Mouse (Mus musculus): ENCODE data around the gene Skil.

Skil gene

GRCm38 (mm10) chr3:31094531-31095178, at the start of gene Skil:
Gene Skil, plus strand, starts transcription at chr3:31095058.
- DNase-seq = peak; percentile 96 to 98

- DNase-seq = peak; percentile 12 to 18
Measured at GRCm38 (mm10) chr3:31047263-31047662, 47.6 kb upstream of the Skil start.

- no peak for DNase-seq
Measured at GRCm38 (mm10) chr3:31049087-31049486, 45.8 kb upstream of the Skil start.

DNA sequence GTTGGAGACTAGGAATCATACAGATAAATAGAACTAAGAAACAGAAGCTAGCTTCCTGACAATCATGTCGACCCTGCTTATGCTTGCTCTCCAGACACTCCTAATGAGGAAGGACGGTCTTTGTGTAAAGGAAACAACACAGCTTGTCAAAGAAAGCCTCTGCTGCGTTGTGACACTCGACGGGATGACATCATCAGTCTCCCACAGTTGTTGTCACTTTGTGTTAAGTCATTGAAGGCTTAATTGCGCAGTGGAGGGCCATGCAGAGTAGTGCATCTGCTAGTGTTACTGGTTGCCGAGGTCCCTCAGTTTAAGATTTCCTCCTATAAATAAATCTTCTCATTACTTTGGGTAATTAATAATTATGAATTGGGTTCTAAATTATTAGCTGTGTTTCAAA, 44.5 kb upstream of the Skil start:
- no peak for DNase-seq

DNA sequence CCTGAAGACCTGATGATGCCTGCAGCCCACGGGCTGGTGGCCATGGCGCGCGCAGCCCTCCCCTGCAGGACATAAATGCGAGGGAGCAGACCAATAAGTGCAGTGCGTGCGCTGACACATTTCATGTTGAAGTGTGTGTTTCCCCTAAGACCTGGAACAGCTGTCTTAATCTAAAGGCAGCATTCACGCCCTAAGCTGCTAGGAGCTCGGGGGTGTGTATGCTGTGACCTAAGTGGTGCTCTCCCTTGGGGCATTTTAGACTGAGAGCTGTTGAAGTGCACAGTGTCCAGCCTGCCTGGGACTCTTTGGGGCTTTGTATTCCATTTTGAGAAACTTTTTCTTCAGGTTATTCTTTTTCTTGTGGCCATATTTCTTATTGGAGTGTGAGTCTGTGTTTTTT, 43.1 kb upstream of the Skil start:
- DNase-seq = no peak

GRCm38 (mm10) chr3:31053191-31053590, 41.7 kb upstream of the Skil start:
- no peak for DNase-seq

DNA sequence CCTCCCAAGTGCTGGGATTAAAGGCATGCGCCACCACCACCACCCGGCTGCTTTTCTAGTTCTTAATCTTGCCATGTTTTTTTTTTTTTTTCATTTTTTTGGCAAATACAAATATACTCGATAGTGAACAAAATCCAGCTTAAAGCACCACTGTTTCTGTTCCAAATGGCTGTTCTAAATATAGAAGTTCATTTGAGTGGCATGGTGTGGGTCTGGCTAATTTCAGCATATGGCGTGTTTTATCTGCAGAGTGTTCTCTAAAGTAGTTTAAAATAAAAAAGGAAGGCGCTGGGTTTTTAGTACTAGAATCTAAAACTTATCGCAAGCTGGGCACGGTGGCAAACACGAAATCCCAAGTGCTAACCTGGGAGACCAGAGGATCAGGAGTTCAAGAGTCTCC, 40.0 kb upstream of the Skil start:
- no peak for DNase-seq

GRCm38 (mm10) chr3:31056047-31056650, 38.7 kb upstream of the Skil start:
- peak; percentile 54 to 75 for DNase-seq

- DNase-seq = peak; percentile 69 to 81
Measured at GRCm38 (mm10) chr3:31056651-31057627, 37.9 kb upstream of the Skil start.

DNA sequence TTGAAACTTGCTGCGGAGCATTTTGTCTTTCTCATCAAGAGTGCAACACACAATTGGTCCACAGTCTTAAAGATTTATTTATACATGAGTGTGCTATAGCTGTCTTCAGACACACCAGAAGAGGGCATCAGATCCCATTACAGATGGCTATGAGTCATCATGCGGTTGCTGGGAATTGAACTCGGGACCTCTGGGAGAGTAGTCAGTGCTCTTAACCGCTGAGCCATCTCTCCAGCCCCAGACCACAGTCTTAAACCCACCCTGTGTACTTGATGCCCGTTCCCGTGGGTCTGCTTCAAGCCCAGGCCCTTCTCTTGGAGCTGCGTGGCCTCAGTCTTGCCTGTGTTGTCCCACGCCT, 34.1 kb upstream of the Skil start:
- DNase-seq = no peak

DNA sequence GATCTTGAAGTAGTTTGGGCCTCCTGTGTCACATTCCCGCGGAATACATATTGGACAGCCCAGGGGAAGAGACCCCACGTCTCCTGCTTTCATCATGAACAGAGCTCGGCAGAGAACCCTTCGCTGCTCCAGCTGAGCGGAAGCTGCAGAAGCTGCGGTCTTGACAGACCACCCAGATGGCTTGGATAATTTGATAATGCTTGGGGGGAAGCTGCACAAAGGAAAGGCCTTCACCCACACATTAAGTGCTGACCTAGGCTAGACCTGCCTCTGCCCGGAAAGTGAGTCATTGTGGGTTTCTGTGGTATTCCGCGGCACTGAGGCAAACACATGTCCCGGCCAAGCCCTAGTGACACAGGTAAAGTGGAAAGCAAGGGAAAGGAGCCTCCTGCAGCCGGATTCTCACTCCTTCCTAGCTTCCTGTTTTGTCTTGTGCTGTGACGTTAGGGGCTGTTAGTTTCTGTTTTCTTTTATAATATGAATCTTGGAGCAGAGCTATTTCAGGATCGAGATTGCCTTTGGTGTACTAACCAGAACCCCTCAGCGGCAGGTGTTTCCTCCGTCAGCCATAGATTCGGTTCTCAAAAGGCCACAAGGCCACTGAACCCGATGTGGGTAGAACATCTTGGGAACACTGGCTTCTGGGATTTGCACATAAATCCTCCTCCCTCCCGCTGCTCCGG, 33.6 kb upstream of the Skil start:
- DNase-seq = peak; percentile 27 to 44

DNA sequence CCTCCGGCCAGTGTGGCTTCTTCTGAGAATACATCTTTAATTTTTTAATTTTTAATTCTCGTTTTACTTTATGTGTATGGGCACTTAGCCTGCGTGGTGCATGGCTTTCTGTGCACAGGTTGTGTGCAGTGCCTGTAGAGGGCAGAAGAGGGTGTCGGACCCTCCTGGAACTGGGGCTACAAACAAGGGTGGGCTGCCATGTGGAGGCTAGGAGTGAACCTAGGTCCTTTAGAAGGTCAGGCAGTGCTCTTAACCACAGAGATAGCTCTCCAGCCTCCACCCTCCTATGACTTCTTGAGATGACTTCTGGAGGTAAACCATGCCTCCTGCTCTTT, 33.1 kb upstream of the Skil start:
- DNase-seq = peak; percentile 11 to 29

DNA sequence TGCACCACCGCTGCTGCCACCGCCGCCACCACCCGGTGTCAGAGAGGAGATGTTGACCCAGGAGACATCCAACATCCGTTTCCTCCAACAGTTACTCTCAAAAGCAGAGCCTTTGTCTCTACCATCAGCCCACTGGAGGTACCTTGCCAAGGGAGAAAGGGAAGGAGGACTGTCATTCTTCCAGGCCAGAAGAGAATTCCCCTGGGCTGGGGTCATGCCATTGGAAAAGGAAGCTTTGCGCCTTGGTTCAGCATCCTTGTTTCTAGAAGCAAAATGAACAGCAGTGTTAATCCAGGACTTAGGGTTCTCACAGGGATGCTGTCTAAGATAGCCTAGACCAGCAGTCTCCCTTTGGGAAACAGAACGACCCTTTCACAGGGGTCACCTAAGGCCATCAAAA, 32.5 kb upstream of the Skil start:
- no peak for DNase-seq

GRCm38 (mm10) chr3:31068482-31068881, 26.4 kb upstream of the Skil start:
- DNase-seq = no peak

DNA sequence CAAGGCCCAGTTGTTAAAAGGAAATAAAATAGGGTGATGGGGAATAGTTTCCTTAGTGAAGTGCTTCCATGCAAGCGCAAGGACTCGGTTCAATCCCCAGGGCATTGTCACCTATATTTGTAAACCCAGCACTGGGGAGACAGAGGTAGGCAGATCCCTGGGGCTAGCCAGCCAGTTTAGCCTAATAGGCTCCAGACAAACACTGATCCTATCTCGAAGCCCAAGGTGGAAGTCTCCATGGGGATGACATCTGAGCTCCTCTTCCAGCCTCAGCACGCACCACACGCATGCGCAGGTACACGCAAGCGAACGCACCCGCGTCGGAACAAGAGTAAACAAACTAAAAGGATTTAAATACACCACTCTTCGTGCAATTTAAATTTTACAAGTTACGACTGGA, 23.1 kb upstream of the Skil start:
- DNase-seq = no peak

DNA sequence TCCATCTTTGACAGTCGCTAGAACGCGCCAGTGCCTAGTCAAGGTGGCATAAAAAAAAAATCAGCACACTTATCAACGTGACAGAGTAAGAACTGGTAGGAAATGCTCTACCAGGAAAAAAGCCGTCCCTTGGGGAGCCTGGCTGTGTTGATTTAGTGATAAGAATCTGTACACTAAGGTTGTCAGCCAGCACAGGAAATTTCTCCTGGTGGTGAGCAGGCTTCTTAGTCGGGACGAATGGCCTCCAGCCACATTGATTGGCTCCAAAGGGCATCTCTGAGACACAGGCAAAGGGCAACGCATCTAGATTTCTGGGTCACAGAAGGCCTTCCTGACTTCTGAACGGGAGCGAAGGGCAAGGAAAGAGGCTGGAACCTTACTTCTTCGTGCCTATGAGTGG, 19.1 kb upstream of the Skil start:
- DNase-seq = peak; percentile 22 to 45

- DNase-seq = no peak
Measured at GRCm38 (mm10) chr3:31077068-31077703, 17.7 kb upstream of the Skil start.

DNA sequence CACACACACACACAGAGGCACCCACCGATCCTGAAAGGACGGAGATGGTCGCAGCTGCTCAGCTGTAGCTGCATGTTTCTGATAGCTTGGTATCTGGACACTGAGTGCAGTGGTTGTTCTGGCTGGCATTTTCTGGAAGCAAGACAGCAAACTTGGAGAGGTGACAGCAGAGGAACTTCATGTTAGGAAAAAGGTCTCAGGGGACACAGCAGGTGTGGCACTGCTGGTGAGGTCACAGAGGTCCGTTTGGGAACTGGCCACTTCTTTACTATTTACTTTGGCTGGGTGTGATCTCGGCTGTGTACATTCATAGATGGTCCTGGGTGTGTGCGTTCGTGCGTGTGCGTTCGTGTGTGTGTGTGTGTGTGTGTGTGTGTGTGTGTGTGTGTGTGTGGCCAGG, 15.4 kb upstream of the Skil start:
- peak in 1 of 2 experiments; percentile 25 for DNase-seq

- DNase-seq = no peak
Measured at GRCm38 (mm10) chr3:31080791-31081502, 13.9 kb upstream of the Skil start.

- DNase-seq = no peak
Measured at GRCm38 (mm10) chr3:31082838-31083506, 11.9 kb upstream of the Skil start.

GRCm38 (mm10) chr3:31083507-31084245, 11.2 kb upstream of the Skil start:
- peak; percentile 73 to 80 for DNase-seq
